Mouse (Mus musculus): ENCODE results near the gene Cobll1.

DNA sequence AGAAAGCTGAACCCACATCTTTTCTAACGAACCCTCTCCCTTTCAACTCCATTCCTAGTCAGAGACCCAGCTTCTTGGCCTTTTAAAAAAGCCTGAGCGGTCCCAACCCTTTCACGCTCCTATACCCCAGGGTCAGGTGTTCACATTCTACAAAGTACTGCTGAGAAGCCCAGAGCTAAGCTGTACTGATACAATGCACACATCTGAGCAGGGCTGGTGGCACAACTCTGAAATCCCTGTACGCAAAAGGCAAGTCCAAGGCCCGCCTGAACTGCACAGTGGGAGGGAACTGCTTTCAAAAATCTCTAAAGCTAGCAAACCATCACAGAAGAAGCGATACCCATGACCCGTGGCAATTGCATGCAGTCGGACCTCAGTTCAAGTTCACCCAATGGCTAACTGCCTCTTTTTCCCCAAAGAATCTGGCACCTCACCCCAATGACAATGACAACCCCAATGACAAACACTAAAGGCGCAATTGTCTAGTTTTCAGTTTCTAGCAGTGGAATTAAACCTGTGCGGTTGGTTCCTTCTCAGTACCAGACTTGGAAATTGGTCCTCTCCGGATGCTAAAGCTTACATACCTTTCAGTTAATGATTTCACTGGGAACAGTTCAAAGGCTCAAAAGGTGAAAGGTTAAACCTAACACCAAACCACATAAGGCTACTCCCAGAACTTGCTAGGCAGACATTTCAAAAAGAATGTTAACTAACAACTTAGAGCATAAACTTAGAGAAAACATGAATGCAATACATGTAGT lies 19.6 kb downstream of the Cobll1 start:
- TF ChIP-seq CTCF (IDR thresholded peaks at IDR 0.05; ENCODE audit: control insufficient read depth, insufficient read depth, low read length) (no peak), POLR2A (IDR thresholded peaks at IDR 0.05; ENCODE audit: borderline replicate concordance, control insufficient read depth, low read depth, low read length) (no peak)

Measured in bone marrow, adult 2 months (tissue).